Mouse (Mus musculus): ENCODE measurements around the gene Gli3.

GRCm38 (mm10) chr13:15664580-15665201, 201.7 kb downstream of the Gli3 start:
- TF ChIP-seq POLR2A (IDR thresholded peaks at IDR 0.05; ENCODE audit: control insufficient read depth, low read depth, low read length), result no peak
- no peak for TF ChIP-seq CTCF (IDR thresholded peaks at IDR 0.05; ENCODE audit: control insufficient read depth, insufficient read depth, insufficient replicate concordance, low read depth, low read length)
